Comparison of ENCODE assay signal across 8 mouse cellular contexts in the genomic region with DNA sequence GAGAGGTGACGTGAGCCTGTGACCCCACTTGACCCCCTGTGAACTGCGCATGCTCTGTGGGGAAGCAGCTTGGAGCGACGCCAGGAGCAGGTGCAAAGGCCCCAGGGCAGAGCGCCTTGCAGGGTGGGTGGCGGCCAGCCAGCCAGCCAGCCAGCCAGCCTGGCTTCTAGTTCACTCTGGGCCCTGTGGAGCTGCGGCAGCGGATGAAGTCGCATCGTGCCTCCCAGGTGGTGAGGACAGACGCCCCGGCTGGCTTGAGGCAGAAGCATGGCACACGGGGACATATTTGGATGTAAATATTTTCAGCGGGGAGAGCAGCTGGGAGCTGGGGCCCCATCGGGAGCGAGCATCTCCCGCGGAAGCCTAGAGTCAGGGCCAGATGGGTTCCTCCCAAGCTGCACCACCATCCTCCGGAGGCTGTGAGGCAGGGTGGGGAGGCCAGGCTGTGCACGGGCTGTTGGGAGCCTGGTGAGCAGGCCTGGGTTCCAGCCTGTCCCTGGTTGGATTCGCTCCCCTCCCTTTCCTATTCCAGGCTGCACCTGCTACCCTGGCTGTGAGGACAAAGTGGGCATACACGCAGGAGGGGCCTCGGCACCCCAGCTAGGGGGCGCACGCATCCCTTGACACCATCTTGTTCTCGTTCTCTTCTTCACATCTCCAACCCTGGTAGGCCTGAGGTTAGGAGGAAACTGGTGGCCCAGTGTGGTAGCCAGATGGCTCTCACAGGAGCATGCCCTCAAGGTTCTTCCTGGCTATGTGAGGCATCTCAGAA. TPM values are rescaled to one million over a fixed set of nuclear protein-coding genes. Genes with fewer than 3 reads are reported as not detected.
DNase-seq lines count a peak whose midpoint lies in the region; ATAC-seq and TF ChIP-seq lines count a peak whose summit lies in the region.

No protein-coding gene starts in this region.

- DNase-seq in spleen, adult 2 months (ENCODE audit: low read depth in 1 of 2, low spot score in 2 of 2): peak in 1 of 2 experiments; percentile 26
- DNase-seq in spleen, postnatal 14 days (ENCODE audit: low spot score in 2 of 2): no peak
- DNase-seq in embryonic facial prominence, embryonic 10.5 days (ENCODE audit: low spot score): peak; percentile 49
- DNase-seq in layer of hippocampus, adult 8-10 months (ENCODE audit: low spot score in 2 of 2): peak; percentile 62 to 65
- DNase-seq in right cerebral cortex, postnatal 4 days: peak; percentile 43
- DNase-seq in lung, postnatal 25 days (ENCODE audit: low spot score): no peak
- no peak for DNase-seq in adrenal gland, postnatal 14 days

- H3K27ac ChIP-seq in spleen, adult 2 months (ENCODE audit: insufficient read depth, low read length): no peak overlapping the region
- H3K27ac ChIP-seq in embryonic facial prominence, embryonic 10.5 days (replicated peaks): peak overlapping the region; percentile 63

- TF ChIP-seq CTCF in spleen, adult 2 months (IDR thresholded peaks at IDR 0.05; ENCODE audit: extremely low read depth, insufficient read depth, insufficient read length, insufficient replicate concordance): peak; percentile 9; the same call in 1 of the 2 replicates

- 30% methylated on average over 26 of the region's 26 CpGs for WGBS in spleen, adult 2 months
- 46% methylated on average over 26 of the region's 26 CpGs for WGBS in embryonic facial prominence, embryonic 10.5 days

- peaks cover 35% of the 10 kb centered on the region for H3K4me1 ChIP-seq in spleen, adult 2 months (ENCODE audit: control insufficient read depth, insufficient read depth, insufficient read length)
- peaks cover 23% of the 10 kb centered on the region for H3K4me1 ChIP-seq in embryonic facial prominence, embryonic 10.5 days

- H3K4me3 ChIP-seq in spleen, adult 2 months (ENCODE audit: extremely low read depth, insufficient read depth, insufficient read length): no peak overlapping the region; the same call in 1 of the 2 replicates
- H3K4me3 ChIP-seq in embryonic facial prominence, embryonic 10.5 days: no peak overlapping the region

- H3K36me3 ChIP-seq in spleen, adult 2 months (ENCODE audit: control insufficient read depth, insufficient read depth, low read length): no peaks in the 10 kb centered on the region
- H3K36me3 ChIP-seq in embryonic facial prominence, embryonic 10.5 days (replicated peaks): no peaks in the 10 kb centered on the region

- no peak for ATAC-seq in erythroid progenitor cell, adult 5-6 weeks (replicated peaks; ENCODE audit: low FRiP score, poor library complexity, severe bottlenecking)

- no peaks in the 10 kb centered on the region for H3K27me3 ChIP-seq in spleen, adult 2 months (ENCODE audit: control insufficient read depth, insufficient read depth, low read length)
- peaks cover 56% of the 10 kb centered on the region for H3K27me3 ChIP-seq in embryonic facial prominence, embryonic 10.5 days (replicated peaks; ENCODE audit: low read depth, poor library complexity, severe bottlenecking)

- H3K9me3 ChIP-seq in embryonic facial prominence, embryonic 10.5 days: no peaks in the 10 kb centered on the region

- TF ChIP-seq POLR2A in spleen, adult 2 months (IDR thresholded peaks at IDR 0.05; ENCODE audit: low read depth, low read length): no peak

RNA-seq across cellular contexts. Expression of gene Cbfa2t3, which starts 10.6 kb away (rescaled TPM):
- polyA plus RNA-seq in spleen, adult 2 months (2012; rRNA removed): 38.3 and 40.2 TPM in 2 replicates
- 1.7 and 2.3 TPM in 2 replicates for polyA plus RNA-seq in embryonic facial prominence, embryonic 10.5 days (2016; fragmentation: Nextera tagmentation; extraction: Ambion mirVana)
- total RNA-seq in layer of hippocampus, adult 8-10 months (2022): 10 to 100 TPM; 30.0 to 39.0 (median 37.0) TPM
- total RNA-seq in erythroid progenitor cell, adult 5-6 weeks (2015; ENCODE audit: low replicate concordance): 4.0 and 16.8 TPM in 2 replicates
- 1.5 and 7.6 TPM in 2 replicates for total RNA-seq in erythroid progenitor cell, adult 5-6 weeks (2017; ENCODE audit: low replicate concordance)
- total RNA-seq in adrenal gland, postnatal 14 days (2021): 13.6 and 14.9 TPM in 2 replicates

Comparison
In these comparisons a context has a peak if more than half of its experiments do, and no peak if none do; other contexts are left out.
1. DNase-seq: peak in embryonic facial prominence, embryonic 10.5 days (single experiment), layer of hippocampus, adult 8-10 months (2 of 2) and right cerebral cortex, postnatal 4 days (single experiment); none in spleen, postnatal 14 days (0 of 2), lung, postnatal 25 days (single experiment) and adrenal gland, postnatal 14 days (single experiment).